Mouse (Mus musculus) monocyte, adult 59 days (primary cell): ENCODE results near the gene Glod4. TPM values are rescaled to one million over a fixed set of nuclear protein-coding genes. Genes with fewer than 3 reads are reported as not detected.

ENCODE experiments used
- total RNA-seq, 2 experiments: library from RNA; stranded (reverse); gene quantifications; one replicate each; pipeline ENCODE4 v1.2.4; 2023

The Glod4 gene
- total RNA-seq = 10 to 100 TPM; 33.4 to 33.5 TPM

DNA sequence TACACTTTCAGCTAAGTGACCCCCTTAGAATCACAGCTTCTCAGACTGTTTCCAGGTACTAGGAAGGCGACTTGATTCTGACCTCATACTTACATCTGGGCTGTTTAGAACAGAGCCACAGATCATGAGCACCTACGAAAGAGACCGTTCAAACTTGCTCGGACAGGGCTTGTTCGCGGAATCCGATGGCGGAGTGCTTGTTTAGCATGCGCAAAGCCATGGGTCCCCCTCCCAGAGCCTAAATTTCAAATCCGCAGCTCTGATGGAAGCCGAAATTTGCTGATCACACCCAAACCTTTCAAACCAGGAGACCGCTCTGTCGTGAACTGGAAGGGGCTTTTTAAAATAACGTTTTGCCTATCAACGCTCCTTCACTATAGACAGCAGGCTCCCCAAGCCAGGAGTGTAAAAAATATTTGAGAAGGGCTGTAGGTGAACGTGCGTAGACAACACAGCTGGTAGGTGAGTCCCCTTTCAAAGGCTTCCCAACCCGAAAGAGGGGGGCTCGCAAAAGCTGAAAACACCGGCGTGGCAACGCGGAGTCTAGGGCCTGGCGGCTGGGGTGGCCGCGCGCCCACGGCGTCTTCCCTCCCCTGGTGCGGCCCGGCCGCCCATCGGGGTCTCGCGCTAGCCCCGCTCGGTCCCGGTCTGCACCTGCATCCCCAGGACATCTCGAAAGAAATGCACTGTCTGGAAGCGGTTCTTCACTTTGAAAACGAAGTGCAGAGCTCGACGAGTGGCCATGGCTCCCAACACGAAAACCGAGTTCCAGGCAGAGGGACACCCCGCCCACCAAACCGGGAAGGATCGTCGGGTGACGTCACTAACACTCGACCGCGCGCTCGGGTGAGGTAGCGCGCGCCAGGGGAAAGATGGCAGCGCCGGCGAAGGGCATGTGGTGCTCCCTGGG lies at the start of gene Glod4, which contains the start of gene Mrm3:
TSS of gene Glod4 (minus strand) at position 825 of the 910 bp plus-strand sequence.
TSS of gene Mrm3 (plus strand) at position 815 of the 910 bp plus-strand sequence.

DNA sequence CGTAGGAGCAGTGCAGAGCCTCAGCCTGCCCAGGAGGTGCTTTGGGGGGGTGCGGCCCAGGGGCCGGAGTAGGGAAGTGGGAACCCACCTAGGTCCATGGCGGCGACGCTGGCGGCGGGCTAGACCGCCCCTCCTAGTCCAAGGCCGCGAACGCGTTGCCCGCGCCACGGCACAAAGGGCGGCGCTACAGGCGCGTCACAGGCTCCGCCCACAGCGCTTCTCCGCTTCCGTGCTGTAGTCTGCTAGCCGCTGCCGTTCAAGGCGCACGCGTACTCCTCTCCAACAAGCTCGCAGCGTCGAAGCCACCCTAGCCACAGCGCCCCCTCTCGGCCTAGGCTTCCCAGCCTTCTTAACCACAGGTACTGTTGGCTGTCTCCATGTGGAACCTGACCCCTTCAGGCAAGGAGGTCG lies 26.1 kb downstream of the Glod4 start, which contains the start of the genes Dbil5 and Gemin4:
TSS of gene Dbil5 (plus strand) at position 219 of the 411 bp plus-strand sequence.
TSS of gene Gemin4 (minus strand) at position 275 of the 411 bp plus-strand sequence.

DNA sequence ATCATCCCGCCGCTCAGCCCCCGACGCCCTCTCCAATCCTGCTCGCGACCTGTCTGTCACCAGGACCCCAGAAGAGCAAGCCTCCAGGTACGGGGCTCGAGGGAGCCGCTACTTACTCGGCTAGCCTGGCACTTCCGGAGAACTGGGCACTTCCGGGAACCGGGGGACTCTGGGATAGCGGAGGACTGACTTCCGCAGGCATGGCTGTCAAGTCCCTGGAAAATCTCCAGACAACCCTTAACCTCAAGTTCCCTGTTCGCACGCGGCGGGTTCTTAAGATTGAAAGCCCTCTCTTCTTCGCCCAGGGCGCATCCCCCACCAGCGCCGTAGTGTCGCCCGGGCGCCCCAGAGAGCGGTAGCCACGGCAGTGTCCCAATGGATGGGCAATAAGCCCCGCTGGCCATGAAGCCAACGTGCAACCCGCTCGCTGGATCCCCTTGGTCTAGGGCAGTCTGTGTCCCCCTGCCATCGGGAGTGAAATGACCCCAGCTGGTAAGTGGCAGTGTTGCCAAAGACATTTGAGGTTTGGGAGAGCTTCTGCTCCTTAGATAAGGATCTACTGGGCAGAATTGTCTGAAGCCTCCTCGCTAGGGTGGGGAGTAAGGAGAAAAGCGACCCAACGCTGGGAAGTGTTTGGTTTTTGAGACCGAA lies 63.9 kb downstream of the Glod4 start, which contains the start of the genes Vps53 and Fam57a:
TSS of gene Vps53 (minus strand) at position 153 of the 651 bp plus-strand sequence.
TSS of gene Fam57a (plus strand) at position 177 of the 651 bp plus-strand sequence.

Other genes starting within 250 kb of the Glod4 start
- gene 1700016K19Rik, start 243.8 kb downstream of the Glod4 start, total RNA-seq = not detected
- gene Rflnb, start 215.9 kb downstream of the Glod4 start, total RNA-seq = 1 to 10 TPM; 3.1 to 3.4 TPM
- 10 to 100 TPM; 44.9 to 52.0 TPM for gene Vps53, start 64.1 kb downstream of the Glod4 start, total RNA-seq
- 1 to 10 TPM; 1.1 to 1.4 TPM for gene Fam57a, start 64.1 kb downstream of the Glod4 start, total RNA-seq
- not detected for gene Dbil5, start 26.1 kb downstream of the Glod4 start, total RNA-seq
- 1 to 10 TPM in 1 of 2 experiments, under 1 TPM in 1; 0.24 to 6.8 TPM for gene Gemin4, start 26.1 kb downstream of the Glod4 start, total RNA-seq
- 1 to 10 TPM; 5.5 to 6.8 TPM for gene Mrm3, start within 50 bp of the Glod4 start, total RNA-seq
- gene Nxn, start 155.4 kb upstream of the Glod4 start, total RNA-seq = 1 to 10 TPM; 2.5 to 2.9 TPM
- gene Timm22, start 163.2 kb upstream of the Glod4 start, total RNA-seq = 10 to 100 TPM; 12.7 to 14.9 TPM